Mouse (Mus musculus): Measurements from ENCODE around the gene Add2.
"Not testable (repeated sequence)": the region's sequence is repeated elsewhere in the genome, so short reads cannot be mapped to it uniquely, and the experiment has no call there.

Gene Add2

DNA sequence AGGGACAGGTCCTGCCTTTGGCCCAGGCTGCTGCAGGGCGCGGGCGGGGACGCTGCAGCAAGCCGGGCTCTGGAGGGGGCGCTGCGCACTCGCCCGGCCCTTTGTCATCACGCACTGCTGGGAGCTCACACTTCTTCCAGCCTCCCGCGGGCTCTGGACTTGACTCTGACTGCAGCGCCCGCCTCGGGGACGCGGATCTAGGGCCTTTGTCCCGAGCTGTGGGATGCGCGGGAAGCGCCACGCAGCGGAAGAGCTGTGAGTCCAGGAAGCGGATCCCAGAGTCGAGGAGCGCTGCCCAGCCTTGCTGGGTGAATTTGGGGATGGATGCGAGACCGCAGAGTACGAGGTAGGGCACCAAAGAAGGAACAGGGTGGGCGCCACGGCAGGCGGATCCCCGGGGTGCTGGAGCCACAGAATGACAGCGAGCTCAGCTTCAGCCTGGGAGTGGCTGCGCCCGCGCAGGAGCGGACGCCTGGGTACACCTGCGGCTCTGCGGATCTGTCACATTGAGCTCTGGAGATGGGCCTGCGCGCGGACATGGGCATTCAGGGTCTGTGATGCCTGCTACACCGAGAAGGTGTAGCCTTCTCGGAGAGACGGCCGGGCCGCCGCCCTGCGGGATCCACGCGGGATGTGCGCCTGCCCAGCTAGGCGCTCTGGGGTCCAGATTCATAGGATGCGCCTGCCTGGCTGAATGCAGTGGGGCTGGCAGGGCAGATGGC is at the start of gene Add2:
Add2 (plus strand) TSS at position 81 of the 722 bp plus-strand sequence.
- DNase-seq (ENCODE audit: low spot score in 2 of 2): no peak

DNA sequence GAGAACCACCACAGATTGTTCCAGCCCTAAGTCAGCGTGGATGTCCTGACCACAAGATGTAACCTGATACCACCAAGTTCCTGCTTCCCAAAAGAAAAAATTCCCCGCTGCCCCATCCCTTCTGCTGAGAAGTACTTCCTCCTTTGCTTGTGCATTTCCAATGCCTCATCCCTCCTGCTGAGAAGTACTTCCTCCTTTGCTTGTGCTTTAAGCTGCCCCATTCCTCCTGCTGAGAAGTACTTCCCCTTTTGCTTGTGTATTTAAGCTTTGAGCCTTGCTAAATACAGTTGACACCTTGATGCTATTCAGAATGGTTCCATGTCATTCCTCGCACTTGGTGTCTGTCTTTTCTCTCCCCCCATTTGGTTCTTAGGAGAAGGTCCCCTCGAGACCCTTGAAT is 49.7 kb upstream of the Add2 start:
- not testable (repeated sequence) for DNase-seq (ENCODE audit: low spot score in 2 of 2)

DNA sequence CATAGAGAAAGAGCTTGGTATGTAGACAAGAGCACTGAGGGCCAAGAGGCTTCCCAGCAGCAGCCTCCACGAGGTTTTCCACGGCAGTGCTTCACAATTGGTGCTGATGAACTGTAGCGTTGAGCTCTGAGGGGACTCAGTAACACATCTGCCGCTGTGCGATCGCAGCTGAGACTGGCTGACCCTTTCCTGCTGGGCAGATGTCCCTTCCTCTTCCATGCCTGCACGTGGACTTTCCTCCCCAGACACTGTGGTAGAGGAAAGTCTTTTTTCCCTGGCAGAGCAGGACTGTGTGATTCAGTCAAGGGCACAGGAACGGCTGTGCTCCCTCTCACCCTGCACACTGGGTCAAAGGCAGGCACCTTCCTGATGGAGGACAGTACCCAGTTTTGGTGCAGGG is 44.1 kb upstream of the Add2 start:
- peak in 1 of 2 experiments; percentile 52 for DNase-seq (ENCODE audit: low spot score in 2 of 2)

DNA sequence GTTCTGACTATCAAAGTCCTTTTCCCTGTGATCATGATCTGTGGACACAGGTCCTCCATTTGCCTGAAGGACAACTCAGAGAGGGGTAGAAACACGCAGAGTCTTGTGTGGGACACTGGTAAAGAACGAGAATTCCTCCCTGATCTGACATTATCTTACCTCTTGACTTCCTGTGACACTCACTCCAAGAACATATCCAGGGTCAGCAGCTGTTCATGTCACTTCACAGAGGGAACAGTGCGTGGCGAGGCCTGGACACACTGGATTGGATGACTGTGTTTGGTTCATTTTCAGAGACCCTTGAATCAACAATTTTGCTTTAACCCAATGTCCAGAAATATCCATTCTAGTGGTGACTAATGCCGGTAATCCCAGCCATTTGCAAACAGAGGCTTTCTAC is 38.9 kb upstream of the Add2 start:
- DNase-seq (ENCODE audit: low spot score in 2 of 2): not testable (repeated sequence)

DNA sequence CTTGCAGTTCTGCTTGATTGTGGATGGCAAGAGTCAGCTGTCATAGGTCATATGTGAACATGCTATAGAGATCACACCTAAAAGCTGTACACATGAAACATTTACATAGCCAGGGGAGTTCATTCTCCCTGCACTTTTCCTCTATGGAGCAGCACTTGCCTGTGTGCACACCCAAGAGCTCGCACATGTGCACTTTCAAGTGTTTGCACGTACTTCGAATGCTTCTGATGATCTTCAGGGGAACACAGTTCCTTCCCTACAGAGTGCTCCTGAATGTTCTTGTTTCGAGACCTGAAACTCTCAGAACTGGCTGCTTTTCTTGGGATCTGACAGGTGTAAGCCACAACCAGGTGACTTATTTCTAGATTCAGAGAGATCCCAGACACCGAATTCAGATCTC is 37.7 kb upstream of the Add2 start:
- DNase-seq (ENCODE audit: low spot score in 2 of 2): not testable (repeated sequence)

DNA sequence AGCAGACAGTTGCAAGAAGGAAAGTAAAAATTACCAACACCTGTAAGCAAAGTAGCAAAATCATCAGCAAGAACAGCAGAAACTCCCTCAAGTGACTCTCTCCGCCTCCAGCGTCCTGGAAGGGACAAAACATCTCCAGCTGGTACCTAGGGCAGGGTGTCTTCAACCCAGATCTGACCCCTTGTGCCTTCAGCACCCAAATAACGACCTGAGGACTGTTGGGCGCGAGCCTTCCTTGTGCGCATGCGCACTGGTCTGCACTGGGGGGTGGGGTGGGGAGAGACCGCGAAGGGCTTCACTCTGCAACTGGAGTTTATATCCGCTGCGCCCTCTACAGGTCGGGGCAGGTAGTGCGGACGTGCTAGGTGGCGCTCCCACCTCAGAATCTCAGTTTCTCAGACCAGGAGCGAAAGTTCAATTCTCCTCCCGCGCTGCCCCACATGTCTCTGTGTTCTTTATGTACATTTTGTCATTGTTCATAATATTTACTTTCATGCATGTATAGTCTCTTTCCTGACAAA is 25.0 kb upstream of the Add2 start:
- no peak for DNase-seq (ENCODE audit: low spot score in 2 of 2)

DNA sequence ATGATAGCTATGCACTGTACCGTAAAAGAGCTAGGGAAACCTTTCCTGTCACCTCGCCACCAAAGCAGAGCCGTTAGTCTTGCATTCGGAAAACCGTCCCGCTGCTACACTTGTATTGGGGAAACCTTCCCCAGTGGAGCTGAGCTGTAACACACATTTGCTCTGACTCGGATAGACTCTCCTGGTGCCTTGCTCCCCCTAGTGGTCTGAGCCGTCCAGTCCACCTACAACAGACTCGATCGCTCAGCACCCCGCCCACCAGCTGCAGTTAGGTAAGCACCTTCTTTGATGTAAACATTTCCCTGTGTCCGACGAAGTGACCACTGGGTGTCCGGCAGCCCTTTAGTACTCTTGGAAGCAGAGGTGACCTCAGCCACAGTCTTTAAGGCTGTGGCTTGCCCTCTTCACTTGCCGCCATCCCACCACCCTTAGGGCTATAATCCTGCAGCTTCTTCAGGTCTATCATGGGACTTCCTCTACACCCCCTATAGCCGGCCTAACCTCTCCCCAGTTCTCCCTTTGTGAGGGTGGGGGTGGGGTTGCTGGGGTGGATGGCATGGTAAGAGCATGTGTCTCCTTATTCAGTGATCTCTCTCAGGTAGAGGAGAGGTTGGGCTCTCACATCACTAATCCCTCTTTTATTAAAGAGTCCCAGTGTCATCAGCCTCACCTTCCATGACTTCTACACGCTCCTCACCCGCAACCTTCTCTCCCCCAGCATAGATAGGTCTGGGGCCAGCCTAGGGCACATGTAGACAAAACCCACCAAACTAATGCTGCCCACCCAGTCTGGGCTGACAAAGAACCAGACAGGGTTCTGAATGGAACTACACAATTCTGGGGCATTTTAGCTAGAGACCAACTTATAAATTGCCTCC is 24.0 kb upstream of the Add2 start:
- DNase-seq (ENCODE audit: low spot score in 2 of 2): peak; percentile 54 to 76

DNA sequence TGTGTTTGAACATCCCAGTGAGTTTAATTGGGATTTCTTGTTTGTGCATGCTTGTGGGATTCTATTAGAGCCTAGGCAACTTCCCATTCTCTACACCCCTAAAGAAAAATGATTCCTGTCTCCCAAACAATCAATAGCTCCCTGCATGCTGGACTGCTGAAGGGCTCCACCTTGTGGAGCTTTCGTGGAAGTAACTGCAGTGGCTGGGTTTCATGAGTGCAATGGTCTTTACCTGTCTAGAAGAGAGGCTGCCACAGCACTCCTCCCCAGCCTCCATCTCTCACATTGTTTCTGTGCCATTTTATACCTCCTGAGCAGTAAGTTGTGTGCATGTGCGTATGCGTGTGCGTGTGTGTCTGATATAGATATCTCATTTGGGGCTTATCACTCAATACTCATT is 18.5 kb upstream of the Add2 start:
- no peak for DNase-seq (ENCODE audit: low spot score in 2 of 2)

DNA sequence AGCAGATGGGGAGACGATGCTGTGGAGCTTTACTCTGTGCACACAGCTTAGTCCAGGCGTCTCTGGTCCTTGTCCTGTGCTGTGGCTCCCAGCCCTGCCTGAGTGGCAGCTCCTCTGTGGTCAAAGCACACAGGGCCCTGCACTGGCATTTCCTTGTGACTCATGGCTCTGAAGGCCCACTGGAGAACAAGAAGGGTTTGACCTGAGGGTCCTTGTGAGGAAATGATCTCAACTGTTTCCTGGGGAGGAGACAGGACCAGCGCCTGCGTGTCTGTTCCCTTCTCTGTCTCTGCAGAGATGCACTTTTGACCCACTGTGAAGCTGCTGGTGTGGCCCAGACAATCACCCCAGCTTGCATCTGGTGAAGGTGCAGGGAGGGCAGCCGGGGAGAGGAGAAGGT is 13.7 kb upstream of the Add2 start:
- not testable (repeated sequence) for DNase-seq (ENCODE audit: low spot score in 2 of 2)

DNA sequence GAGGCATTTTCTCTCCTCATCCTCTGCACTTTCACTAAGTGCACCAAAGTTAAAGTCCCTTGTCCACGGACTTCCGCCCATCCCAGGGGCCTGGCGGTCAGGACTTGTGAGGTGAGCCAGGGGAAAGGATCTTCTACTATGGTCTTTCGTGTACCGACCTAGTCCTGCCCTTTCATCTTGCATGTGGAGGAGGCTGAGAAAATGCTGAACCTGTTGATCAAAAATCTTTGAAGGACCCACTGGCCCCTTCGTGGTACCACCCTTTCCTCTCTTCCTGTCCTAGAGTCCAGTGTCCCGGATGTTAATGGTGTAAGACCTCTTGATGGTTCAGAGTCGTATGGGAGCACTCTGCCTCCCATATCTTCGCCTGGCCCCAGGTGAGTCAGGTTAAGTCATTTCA is 12.6 kb upstream of the Add2 start, which contains the start of gene Figla:
Figla (plus strand) TSS at position 301 of the 400 bp plus-strand sequence.
- DNase-seq (ENCODE audit: low spot score in 2 of 2): no peak

DNA sequence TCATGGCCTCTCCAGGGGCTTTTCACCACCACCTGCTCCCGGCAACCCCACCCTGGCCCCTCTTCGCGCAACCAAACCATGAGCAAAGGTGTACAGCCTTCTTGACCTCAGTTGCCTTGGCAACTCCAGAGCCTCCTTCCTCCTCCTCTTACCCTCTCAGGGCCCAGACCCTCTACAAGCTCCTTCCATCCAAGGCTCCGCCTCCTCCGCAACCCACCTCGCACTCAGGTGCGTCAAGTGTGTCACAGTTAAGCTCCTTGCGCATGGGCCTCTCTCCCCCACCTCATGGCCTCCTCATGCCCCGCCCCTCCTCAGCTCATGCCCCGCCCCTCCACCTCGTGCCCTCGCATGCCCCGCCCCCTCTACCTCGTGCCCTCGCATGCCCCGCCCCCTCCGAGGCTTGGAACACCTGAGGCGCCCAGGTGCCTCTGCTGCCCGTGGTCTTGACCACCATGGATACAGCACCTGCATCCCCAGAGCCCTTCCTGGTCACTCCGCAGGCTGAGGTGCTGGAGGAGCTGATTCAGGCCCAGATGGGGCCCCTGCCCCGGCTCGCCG is 11.6 kb upstream of the Add2 start:
- DNase-seq (ENCODE audit: low spot score in 2 of 2): no peak

DNA sequence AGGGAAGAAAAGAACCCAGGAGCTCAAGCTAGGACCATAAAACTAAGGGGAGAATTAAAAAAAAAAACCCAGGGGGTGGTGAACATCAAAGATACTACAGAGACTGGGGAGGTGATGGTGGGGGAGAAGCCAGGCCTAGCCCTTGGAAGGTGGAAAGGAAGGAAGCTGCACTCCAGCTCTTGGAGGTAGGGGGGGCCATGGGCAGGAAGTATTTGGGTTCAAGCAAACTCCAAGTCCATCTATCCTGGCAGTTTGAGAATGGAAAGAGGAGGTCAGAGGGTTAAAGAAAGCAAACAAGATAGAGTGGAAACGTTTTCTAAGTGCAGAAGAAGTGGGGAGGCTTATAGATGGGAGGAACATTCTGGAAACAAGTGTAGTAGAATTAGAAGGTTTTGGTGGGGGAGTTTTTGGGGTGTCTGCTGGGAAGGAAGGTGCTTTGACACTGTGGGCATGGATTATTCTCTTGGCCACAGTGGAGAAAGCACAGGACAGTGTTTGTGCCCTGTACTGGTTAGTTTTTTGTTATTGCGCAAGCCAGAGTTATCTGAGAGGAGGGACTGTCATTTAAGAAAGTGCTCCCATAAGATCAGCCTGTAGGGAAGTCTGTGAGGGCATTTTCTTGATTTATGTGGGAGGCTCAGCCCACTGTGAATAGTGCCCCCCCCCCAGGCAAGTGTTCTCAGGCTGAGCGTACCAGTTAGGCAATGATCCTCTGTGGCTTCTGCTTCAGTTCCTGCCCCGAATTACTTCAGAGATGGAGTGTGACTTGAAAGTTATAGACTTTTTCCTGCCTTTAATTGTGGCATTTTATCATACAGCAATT is 8.9 kb upstream of the Add2 start:
- DNase-seq (ENCODE audit: low spot score in 2 of 2): no peak

DNA sequence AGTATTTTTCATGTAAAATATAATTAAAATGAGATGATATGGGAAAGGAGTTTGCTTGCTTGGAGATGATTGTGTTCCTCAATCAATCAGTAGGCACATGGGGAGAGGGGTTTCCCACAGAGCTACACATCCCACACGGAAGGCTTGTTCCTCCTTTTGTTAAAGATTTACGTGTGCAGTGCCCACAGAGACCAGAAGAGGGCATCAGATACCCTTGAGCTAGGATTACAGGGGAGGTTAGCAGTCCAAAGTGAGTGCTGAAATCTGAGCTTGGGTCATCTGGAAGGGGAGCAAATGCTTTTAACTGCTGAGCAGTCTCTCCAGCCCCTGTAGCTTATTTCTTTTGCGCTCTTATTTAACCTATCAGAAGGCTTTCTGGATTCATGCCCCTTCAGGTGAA is 7.5 kb upstream of the Add2 start:
- DNase-seq (ENCODE audit: low spot score in 2 of 2): no peak

DNA sequence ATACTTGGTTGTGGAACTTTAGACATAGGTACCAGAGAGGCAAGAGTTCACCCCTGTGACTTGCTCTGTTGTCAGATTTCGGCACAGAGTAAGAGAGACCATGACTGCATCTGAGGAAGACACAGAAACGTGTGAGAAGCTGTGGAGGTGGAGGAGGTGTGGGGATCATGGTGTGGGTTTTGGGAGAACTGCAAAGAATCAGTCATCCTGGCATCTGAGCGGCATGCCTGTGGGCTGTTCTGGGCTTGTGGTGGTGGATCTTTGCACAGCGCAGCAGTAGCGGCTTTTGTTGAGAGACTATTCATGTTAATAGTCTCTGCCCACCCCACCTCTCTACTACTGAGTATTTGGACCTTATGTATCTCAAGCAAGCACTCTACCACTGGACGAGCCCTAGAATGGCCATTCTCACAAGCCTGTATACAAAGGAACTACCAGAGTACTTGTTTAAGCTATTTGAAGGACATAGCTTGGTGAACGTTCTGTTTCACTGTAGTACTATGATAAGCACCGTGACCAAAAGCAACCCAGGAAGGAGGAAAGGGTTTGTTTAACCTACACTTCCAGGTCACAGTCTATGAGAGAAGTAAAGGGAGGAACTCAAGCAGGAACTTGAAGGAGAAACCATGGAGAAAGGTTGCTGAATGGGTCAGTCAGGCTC is 1.7 kb upstream of the Add2 start:
- DNase-seq (ENCODE audit: low spot score in 2 of 2): no peak

DNA sequence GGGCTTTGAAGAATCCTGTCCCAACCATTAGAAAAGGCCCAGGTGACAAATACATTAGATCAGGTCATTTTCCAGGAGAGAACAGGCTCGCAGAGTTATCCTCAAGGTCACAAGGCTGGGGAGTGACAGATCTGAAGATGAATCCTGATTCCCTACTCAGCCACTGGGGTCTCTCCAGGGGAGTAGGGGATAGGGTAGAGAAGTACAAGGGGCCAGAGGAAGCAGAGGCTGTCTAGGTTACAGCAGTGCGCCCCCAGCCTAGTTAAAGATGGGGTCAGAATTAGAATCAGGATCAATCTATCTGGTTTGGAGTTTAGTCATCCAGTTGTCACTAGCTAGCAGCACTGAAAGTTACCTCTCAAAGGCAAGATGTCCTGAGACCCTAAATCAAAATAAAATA is 331 bp upstream of the Add2 start:
- no peak for DNase-seq (ENCODE audit: low spot score in 2 of 2)

DNA sequence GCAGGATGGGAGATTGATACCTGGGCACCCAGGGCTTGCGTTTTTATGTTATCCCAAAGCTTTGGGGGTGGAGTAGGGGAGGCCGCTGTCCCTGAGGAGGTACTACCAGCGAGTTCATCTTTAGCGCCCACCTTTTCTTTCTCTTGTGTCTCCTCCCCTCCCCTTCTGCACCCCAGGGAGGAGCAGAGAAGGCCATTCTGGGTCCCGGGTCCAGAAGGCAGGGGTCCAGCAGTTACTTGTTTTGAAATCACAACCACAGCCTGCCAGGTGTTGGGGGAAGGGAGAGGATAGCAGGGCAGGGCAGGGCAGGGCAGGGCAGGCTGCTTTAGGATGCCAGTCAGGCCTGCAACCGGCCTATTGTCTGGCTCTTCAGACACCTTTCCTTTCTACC is 837 bp downstream of the Add2 start:
- DNase-seq (ENCODE audit: low spot score in 2 of 2): no peak

DNA sequence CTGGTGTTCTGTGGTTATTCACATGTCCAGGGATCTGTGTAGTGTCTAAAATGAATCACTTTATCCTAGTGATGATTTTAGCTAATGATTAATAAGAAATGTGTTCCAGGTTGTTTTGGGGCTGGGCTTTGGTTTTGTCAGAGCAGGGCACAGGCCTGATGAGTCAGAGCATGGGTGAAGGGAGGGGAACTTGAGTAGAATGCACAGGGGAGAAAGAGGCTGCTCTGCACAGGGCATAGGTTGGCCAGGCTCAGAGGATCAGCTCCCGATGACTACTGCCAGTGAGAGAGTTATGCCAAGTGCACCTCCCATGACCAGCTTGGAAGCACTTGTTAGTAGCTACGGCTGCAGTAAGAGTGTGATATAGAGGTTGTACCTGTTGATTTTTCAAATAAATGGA is 3.0 kb downstream of the Add2 start:
- DNase-seq (ENCODE audit: low spot score in 2 of 2): no peak

DNA sequence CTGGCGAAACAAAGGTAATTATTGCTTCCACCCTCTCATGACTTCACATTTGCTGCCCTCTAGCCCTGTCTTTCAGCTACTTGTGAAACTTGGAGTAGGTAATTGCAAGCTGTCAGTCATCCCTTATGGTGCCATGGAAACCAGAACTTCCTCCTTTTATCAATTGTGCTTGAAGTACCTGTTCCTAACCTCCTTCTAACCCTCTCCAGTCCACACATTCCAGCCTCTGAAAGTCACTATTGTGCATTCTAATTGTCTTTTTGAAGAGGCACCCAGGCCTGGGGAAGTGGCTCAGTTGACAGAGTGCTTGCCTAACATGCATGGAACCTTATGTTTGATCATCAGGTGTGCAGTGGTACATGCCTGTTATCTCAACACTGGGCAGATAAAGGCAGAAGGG is 5.2 kb downstream of the Add2 start:
- DNase-seq (ENCODE audit: low spot score in 2 of 2): no peak

DNA sequence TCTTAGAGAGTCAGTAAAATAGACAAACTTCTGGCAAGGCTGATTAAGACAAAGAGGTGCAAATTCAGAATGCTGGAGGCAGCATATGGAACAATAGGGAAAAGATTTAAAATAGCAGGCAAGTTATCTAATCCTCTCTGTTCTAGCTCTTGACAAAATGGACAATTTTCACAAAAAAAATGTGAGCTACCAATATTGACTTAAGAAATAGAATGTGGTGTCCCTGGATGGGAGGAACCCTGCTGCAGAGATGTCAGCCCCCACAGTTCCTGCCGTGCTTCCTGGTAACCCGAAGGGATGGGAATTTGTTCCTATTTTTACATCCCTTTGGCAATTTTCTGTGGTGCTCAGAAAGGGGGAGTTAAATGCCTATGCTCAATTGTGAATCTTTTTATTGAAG is 10.4 kb downstream of the Add2 start:
- DNase-seq (ENCODE audit: low spot score in 2 of 2): no peak

DNA sequence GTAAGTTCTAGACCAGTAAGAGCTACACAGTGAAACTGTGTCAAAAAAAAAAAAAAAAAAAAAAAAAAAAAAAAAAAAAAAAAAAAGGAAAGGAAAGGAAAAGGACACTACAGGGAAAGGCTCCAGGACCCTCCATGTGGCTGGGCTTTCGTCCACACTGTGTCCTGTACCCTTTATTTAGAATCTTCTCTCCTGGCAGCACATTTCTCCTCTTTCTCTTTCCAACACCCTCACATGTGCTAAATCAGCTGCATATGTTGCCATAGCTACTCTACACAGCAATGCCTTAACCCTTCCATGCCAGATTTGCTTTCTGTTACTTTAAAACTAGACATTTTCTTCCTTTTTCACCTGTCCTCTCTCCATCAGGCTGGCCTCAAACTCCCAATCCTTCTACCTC is 11.7 kb downstream of the Add2 start:
- DNase-seq (ENCODE audit: low spot score in 2 of 2): no peak

DNA sequence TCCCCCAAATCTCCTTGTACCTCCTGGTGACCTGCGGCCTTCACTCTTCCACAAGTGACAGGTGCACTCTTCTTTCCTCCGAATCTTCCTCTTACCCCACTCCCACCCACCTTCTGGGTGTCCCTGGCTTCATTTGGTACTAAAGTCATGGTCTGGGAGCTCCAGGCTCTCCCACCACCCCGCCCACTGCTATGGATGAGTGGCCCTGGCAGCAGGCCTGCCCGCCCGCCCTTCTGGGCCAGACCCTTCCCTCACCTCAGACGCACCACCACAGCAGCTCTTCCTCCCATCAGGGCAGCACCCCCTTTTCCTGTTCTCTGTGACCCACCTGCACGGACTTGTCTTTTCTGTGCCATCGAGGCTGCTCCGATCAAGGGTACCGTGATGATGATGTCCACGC is 19.0 kb downstream of the Add2 start:
- no peak for DNase-seq (ENCODE audit: low spot score in 2 of 2)
